Mouse (Mus musculus): ENCODE data around the gene Prss12.
"Not testable (repeated sequence)": the region's sequence is repeated elsewhere in the genome, so short reads cannot be mapped to it uniquely, and the experiment has no call there.

DNA sequence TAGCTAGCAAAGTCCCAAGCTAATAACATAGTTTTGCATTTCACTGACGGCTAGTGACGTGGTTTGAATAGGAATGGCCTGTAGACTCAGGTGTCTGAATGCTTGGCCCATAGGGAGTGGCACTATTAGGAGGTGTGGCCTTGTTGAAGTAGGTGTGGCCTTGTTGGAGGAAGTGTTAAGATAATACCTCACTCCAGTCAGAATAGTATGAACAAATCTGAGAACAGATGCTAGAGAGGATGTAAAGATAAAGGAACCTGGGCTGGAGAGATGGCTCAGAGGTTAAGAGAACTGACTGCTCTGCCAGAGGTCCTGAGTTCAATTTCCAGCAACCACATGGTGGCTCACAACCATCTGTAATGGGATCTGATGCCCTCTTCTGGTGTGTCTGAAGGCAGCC is 55.1 kb downstream of the Prss12 start:
- not testable (repeated sequence) for TF ChIP-seq CTCF (IDR thresholded peaks at IDR 0.05; ENCODE audit: low read depth, low read length); POLR2A (IDR thresholded peaks at IDR 0.05; ENCODE audit: extremely low read depth, insufficient read depth, low read length)
